Mouse (Mus musculus) frontal cortex, adult (tissue): ENCODE data around the gene Gm13276.
A peak's percentile ranks its signal among the peaks of the same experiment; 100 is the strongest.
"Not testable (repeated sequence)": the region's sequence is repeated elsewhere in the genome, so short reads cannot be mapped to it uniquely, and the experiment has no call there.

Experiments
- ATAC-seq: cut with Nextera tagmentation; 2 replicates; pipeline ENCODE4 v1.9.2; 2017; ENCODE audit warnings: mild to moderate bottlenecking, moderate library complexity, mixed read lengths; ENCODE audit not compliant: low TSS enrichment

Gm13276 gene

DNA sequence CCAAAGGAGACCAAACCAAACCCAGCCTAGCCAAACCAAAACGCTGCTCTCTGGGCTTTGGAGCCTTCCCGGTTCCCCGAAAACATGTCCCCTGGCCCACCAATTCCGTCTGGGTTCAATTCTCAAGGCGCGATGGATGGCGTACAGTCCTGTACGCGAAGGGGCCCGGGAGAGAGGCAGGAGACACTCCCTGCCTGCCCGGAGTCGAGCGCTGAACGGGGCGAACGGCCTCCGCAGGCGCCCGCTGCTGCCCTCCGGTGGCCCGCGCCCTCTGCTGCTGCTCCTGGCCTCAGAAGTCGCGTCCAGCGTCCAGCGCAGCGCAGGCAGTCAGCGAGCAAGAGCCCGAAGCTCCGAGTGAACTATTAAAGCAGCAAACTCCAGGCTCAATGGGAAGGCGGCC, 3.2 kb upstream of the Gm13276 start:
- ATAC-seq: not testable (repeated sequence)

DNA sequence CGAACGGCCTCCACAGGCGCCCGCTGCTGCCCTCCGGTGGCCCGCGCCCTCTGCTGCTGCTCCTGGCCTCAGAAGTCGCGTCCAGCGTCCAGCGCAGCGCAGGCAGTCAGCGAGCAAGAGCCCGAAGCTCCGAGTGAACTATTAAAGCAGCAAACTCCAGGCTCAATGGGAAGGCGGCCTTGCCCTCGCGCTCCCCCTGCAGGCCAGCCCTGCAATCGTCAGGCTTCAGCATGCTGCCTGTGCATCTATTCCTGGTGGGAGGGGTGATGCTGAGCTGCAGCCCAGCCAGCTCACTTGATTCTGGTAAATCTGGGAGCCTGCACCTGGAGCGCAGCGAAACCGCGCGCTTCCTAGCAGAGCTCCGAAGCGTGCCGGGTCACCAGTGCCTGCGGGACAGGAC, 2.9 kb downstream of the Gm13276 start, which contains the start of gene Gm13277:
TSS of gene Gm13277 (plus strand) at position 231 of the 400 bp plus-strand sequence.
- not testable (repeated sequence) for ATAC-seq

GRCm38 (mm10) chr4:88791250-88791649, 5.7 kb downstream of the Gm13276 start, which contains the start of gene Gm13278:
TSS of gene Gm13278 (plus strand) at chr4:88791550.
- not testable (repeated sequence) for ATAC-seq

GRCm38 (mm10) chr4:88793936-88794675, 8.6 kb downstream of the Gm13276 start, which contains the start of gene Gm13275:
TSS of gene Gm13275 (plus strand) at chr4:88794487.
- ATAC-seq: not testable (repeated sequence)

DNA sequence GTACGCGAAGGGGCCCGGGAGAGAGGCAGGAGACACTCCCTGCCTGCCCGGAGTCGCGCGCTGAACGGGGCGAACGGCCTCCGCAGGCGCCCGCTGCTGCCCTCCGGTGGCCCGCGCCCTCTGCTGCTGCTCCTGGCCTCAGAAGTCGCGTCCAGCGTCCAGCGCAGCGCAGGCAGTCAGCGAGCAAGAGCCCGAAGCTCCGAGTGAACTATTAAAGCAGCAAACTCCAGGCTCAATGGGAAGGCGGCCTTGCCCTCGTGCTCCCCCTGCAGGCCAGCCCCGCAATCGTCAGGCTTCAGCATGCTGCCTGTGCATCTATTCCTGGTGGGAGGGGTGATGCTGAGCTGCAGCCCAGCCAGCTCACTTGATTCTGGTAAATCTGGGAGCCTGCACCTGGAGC, 11.6 kb downstream of the Gm13276 start, which contains the start of gene Gm13279:
TSS of gene Gm13279 (plus strand) at position 301 of the 400 bp plus-strand sequence.
- not testable (repeated sequence) for ATAC-seq

- ATAC-seq: not testable (repeated sequence)
Observed at GRCm38 (mm10) chr4:88799365-88799764, 13.9 kb downstream of the Gm13276 start, which contains the start of gene Gm13285. TSS of gene Gm13285 (plus strand) at chr4:88799665.

- not testable (repeated sequence) for ATAC-seq
Observed at GRCm38 (mm10) chr4:88802954-88803353, 17.4 kb downstream of the Gm13276 start, which contains the start of gene Gm13287. TSS of gene Gm13287 (plus strand) at chr4:88803254.

DNA sequence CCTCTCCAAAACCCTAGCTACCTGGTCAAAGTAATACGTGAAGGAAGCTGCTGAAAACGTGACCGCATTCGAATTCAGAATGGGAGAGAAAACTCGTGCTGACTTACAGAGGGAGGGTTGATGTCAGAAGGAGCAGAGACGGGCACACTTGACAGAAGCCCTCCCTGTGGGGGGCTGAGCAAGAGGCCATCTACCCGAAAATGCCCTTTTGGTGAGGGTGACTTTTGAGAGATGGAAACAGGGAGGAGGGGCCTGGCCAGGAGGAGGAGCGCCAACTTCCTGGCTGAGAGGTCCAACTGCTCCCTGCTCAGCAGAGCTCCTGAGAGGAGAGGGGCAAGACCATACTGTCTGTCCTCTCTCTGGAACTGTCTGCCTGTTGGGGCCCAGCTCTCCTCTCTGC, 19.7 kb downstream of the Gm13276 start, which contains the start of gene Gm13288:
TSS of gene Gm13288 (plus strand) at position 301 of the 400 bp plus-strand sequence.
- not testable (repeated sequence) for ATAC-seq

DNA sequence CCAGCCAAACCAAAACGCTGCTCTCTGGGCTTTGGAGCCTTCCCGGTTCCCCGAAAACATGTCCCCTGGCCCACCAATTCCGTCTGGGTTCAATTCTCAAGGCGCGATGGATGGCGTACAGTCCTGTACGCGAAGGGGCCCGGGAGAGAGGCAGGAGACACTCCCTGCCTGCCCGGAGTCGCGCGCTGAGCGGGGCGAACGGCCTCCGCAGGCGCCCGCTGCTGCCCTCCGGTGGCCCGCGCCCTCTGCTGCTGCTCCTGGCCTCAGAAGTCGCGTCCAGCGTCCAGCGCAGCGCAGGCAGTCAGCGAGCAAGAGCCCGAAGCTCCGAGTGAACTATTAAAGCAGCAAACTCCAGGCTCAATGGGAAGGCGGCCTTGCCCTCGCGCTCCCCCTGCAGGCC, 20.3 kb downstream of the Gm13276 start:
- ATAC-seq: not testable (repeated sequence)

- ATAC-seq: no peak
Observed at GRCm38 (mm10) chr4:88815928-88816327, 30.4 kb downstream of the Gm13276 start, which contains the start of gene Ifna7. TSS of gene Ifna7 (plus strand) at chr4:88816228.

DNA sequence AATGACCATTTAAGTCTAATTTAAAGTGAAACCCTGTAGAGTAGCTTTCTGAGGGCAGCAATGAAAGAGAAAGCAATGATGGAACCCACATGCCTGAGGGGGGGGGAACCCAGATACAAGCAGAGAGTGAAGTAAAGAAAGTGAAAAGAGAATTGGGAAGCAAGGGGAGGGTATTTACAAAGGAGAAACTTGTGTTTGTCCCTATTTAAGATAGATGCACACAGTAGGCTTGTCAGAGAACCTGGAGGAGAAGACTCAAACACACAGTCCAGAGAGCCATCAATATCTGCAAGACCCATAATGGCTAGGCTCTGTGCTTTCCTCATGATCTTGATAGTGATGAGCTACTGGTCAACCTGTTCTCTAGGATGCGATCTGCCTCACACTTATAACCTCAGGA, 34.1 kb downstream of the Gm13276 start, which contains the start of gene Ifna11:
TSS of gene Ifna11 (plus strand) at position 301 of the 400 bp plus-strand sequence.
- ATAC-seq: no peak

- peak; percentile 77 for ATAC-seq
Observed at GRCm38 (mm10) chr4:88822995-88823394, 37.5 kb downstream of the Gm13276 start.

DNA sequence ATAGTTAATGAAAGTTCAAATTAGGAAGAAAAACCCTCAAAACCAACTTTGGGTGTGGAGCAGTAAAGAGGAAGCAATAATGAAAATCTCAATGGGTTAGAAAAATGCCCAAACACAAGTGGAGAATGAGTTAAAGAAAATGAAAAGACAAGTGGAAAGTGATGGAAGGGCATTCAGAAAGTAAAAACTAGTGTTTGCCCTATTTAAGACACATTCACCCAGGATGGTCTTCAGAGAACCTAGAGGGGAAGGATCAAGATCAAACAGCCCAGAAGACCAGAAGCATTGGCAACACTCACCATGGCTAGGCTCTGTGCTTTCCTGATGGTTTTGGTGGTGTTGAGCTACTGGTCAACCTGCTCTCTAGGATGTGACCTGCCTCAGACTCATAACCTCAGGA, 41.6 kb downstream of the Gm13276 start, which contains the start of gene Ifna6:
TSS of gene Ifna6 (plus strand) at position 301 of the 400 bp plus-strand sequence.
- not testable (repeated sequence) for ATAC-seq

- peak; percentile 67; the same call in 1 of the 2 replicates for ATAC-seq
Observed at GRCm38 (mm10) chr4:88830523-88830922, 45.0 kb downstream of the Gm13276 start.

DNA sequence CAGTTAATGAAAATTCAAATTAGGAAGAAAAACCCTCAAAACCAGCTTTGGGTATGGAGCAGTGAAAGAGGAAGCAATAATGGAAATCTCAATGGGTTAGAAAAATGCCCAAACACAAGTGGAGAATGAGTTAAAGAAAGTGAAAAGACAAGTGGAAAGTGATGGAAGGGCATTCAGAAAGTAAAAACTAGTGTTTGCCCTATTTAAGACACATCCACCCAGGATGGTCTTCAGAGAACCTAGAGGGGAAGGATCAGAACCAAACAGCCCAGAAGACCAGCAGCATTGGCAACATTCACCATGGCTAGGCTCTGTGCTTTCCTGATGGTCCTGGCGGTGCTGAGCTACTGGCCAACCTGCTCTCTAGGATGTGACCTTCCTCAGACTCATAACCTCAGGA, 49.7 kb downstream of the Gm13276 start, which contains the start of gene Ifna5:
TSS of gene Ifna5 (plus strand) at position 301 of the 400 bp plus-strand sequence.
- ATAC-seq: not testable (repeated sequence)
